Mouse (Mus musculus) stomach, embryonic 15.5 days (tissue): Measurements from ENCODE around the gene Dap3. TPM values are rescaled to one million over a fixed set of nuclear protein-coding genes. Genes with fewer than 3 reads are reported as not detected.
A peak's percentile ranks its signal among the peaks of the same experiment; 100 is the strongest.
"Not testable (repeated sequence)": the region's sequence is repeated elsewhere in the genome, so short reads cannot be mapped to it uniquely, and the experiment has no call there.

ENCODE experiments used
- ATAC-seq: fragments of 200-750 bp; cut with Nextera tagmentation; 2 replicates; pipeline ENCODE4 v1.8.0; 2017; ENCODE audit warnings: low read depth, moderate number of reproducible peaks, moderate TSS enrichment; ENCODE audit not compliant: insufficient read depth, low FRiP score
- H3K27ac ChIP-seq: fragments of 300-500 bp; sonication (generic); 2 replicates; pipeline ENCODE4 v1.5.1; 2015; ENCODE audit warnings: mild to moderate bottlenecking, inconsistent platforms
- H3K27me3 ChIP-seq: fragments of 300-500 bp; sonication (generic); replicated peaks from 2 replicates; pipeline ENCODE4 v1.6.1; 2015; ENCODE audit warnings: inconsistent platforms
- H3K36me3 ChIP-seq: fragments of 300-500 bp; sonication (generic); 2 replicates; pipeline ENCODE4 v1.6.1; 2015; ENCODE audit warnings: inconsistent platforms
- H3K4me1 ChIP-seq: fragments of 300-500 bp; sonication (generic); 2 replicates; pipeline ENCODE4 v1.6.1; 2015; ENCODE audit warnings: inconsistent platforms
- H3K4me2 ChIP-seq: fragments of 300-500 bp; sonication (generic); 2 replicates; pipeline ENCODE4 v1.6.1; 2015; ENCODE audit warnings: mild to moderate bottlenecking, inconsistent platforms
- H3K4me3 ChIP-seq: fragments of 300-500 bp; sonication (generic); replicated peaks from 2 replicates; pipeline ENCODE4 v1.5.1; 2015; ENCODE audit warnings: inconsistent platforms
- H3K9ac ChIP-seq: fragments of 300-500 bp; sonication (generic); 2 replicates; pipeline ENCODE4 v1.6.1; 2015; ENCODE audit warnings: inconsistent platforms
- H3K9me3 ChIP-seq: fragments of 300-500 bp; sonication (generic); 2 replicates; pipeline ENCODE4 v1.6.1; 2016; ENCODE audit warnings: inconsistent platforms
- WGBS: fragments of 180-500 bp; shearing (Covaris S2); methylation state at CpG from one replicate; pipeline ENCODE4 v1.1.7; 2015; 5-methylcytosine and 5-hydroxymethylcytosine counted together
- polyA plus RNA-seq: library from polyadenylated mRNA; unstranded; fragments of >200 nt; fragmentation: Nextera tagmentation; extraction: Ambion mirVana; gene quantifications from 2 replicates; pipeline ENCODE4 v1.2.1, GENCODE M21; 2015

The Dap3 gene
- polyA plus RNA-seq: 130 and 141 TPM in 2 replicates

DNA sequence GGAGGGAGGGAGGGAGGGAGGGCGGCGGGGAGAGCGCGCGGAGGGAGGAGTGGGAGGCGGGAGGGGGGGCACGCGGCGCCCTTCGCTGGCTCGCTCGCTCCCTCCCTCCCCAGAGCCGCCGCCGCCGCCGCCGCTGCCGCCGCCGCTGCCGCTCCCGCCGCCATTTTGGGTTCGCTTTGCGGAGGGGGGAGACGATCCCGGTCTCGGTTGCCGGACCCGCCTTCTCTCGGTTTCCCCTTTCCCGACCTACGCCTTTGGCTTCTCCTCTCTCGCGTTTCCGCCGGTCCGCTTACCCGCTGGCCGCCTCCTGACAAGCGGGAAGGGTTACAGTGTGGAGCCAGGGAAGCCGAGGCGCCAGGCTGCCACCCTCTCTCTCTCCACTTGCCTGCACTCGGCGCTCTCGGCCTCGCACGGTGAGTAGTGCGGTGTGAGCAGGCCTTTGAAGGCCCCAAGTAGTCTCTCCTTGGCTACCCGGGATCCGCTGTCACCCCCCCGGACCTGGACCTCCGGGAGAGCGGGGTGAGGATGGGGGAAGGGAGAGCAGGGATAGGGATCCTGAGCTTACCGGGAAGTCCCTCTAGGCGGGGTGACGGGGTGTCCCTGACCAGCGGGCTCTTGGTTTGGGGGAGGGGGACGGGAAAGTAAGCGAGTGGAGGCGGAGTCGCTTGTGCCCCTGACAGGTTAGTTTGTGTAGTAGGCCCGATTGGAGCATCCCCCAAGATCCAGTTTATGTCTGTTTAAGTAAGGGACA, at the start of gene Dap3, which contains the start of gene Ash1l:
TSS of gene Dap3 (minus strand) at position 606 of the 751 bp plus-strand sequence.
TSS of gene Ash1l (plus strand) at position 47 of the 751 bp plus-strand sequence.
- no peaks in the 10 kb centered on the region for H3K27me3 ChIP-seq
- no peaks in the 10 kb centered on the region for H3K36me3 ChIP-seq
- H3K9me3 ChIP-seq: no peaks in the 10 kb centered on the region
- peak within 1 kb of the TSS; percentile 100 for H3K27ac ChIP-seq
- H3K4me3 ChIP-seq: peak within 1 kb of the TSS; percentile 94
- peak; percentile 41 for ATAC-seq
- peak within 1 kb of the TSS; percentile 66 for H3K4me2 ChIP-seq
- H3K4me1 ChIP-seq: peaks cover 7% of the 10 kb centered on the region; the same call in 1 of the 2 replicates
- under 1% methylated on average over 39 of the region's 64 CpGs for WGBS
- peak within 1 kb of the TSS; percentile 98 for H3K9ac ChIP-seq

DNA sequence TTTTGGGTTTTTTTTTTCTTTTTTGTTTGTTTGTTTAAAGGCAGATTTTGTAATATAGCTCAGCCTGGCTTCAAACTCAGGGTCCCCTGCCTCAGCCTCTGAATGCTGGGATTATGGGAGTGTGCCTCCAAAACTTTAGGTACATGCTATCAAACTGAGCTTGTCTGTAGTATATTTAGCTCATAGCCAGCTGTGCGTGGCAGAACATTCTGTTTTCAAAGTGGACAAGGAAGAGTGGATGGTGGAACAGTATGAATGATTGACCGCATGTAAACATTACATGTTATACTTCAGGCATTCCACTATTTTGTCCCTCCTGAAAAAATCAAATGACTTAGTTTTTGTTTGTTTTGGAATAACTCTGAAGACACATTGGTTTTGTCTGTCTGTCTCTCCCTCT, 41.8 kb upstream of the Dap3 start:
- no peaks in the 10 kb centered on the region for H3K27me3 ChIP-seq
- H3K4me3 ChIP-seq: no peak overlapping the region
- H3K9ac ChIP-seq: no peak overlapping the region
- no peak overlapping the region for H3K4me2 ChIP-seq
- H3K9me3 ChIP-seq: no peaks in the 10 kb centered on the region
- H3K36me3 ChIP-seq: no peaks in the 10 kb centered on the region; the same call in 1 of the 2 replicates
- whole genome bisulfite sequencing: 82% methylated on average over 2 of the region's 2 CpGs
- H3K27ac ChIP-seq: no peak overlapping the region
- ATAC-seq: no peak
- H3K4me1 ChIP-seq: no peaks in the 10 kb centered on the region

DNA sequence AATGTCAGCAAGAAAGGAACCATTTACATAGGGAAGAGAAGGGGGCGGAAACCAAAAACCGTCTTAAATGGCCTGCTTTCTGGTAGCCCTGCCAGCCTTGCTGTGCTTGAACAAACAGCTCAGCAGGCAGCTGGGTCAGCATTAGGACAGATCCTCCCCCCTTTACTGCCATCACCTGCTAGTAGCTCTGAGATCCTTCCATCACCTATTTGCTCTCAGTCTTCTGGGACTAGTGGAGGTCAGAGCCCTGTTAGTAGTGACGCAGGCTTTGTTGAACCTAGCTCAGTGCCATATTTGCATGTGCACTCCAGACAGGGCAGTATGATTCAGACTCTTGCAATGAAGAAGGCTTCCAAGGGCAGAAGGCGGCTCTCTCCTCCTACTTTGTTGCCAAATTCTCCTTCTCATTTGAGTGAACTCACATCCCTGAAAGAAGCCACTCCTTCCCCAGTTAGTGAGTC, 33.0 kb upstream of the Dap3 start:
- ATAC-seq: no peak
- 67% methylated on average over 4 of the region's 4 CpGs for WGBS

DNA sequence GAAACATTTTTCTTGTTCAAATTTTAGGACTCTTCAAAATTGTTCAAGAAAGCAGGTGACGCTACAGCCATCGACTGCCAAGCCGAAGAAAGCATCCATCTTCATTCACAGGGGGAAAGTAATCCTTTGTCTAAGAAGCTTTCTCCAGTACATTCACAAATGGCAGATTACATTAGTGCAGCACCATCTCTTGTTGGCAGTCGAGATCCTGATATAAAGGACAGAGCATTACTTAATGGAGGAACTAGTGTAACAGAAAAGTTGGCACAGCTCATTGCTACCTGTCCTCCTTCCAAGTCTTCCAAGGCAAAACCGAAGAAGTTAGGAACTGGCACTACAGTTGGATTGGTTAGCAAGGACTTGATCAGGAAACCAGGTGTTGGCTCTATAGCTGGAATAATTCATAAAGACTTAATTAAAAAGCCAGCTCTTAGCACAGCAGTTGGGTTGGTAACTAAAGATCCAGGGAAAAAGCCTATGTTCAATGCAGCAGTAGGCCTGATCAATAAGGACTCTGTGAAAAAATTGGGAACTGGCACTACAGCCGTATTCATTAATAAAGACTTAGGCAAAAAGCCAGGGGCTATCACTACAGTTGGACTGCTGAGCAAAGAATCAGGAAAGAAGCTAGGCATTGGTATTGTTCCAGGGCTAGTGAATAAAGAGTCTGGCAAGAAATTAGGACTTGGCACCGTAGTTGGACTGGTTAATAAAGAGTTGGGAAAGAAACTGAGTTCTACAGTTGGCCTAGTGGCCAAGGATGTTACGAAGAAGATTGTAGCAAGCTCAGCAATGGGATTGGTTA, 30.4 kb upstream of the Dap3 start:
- WGBS: 94% methylated on average over 8 of the region's 8 CpGs
- H3K36me3 ChIP-seq: peaks cover 32% of the 10 kb centered on the region
- no peaks in the 10 kb centered on the region for H3K27me3 ChIP-seq
- H3K9me3 ChIP-seq: no peaks in the 10 kb centered on the region
- H3K4me2 ChIP-seq: no peak overlapping the region
- no peak for ATAC-seq
- no peak overlapping the region for H3K4me3 ChIP-seq
- no peaks in the 10 kb centered on the region for H3K4me1 ChIP-seq
- H3K27ac ChIP-seq: no peak overlapping the region
- H3K9ac ChIP-seq: no peak overlapping the region

More for the DNA sequence above, 33.0 kb upstream of the Dap3 start:
- Histone ChIP-seq H3K4me2 (no peak overlapping the region), H3K36me3 (peaks cover 32% of the 10 kb centered on the region), H3K4me1 (no peaks in the 10 kb centered on the region), H3K27ac (no peak overlapping the region), H3K9ac (no peak overlapping the region), H3K27me3 (no peaks in the 10 kb centered on the region), H3K9me3 (no peaks in the 10 kb centered on the region), H3K4me3 (no peak overlapping the region)

DNA sequence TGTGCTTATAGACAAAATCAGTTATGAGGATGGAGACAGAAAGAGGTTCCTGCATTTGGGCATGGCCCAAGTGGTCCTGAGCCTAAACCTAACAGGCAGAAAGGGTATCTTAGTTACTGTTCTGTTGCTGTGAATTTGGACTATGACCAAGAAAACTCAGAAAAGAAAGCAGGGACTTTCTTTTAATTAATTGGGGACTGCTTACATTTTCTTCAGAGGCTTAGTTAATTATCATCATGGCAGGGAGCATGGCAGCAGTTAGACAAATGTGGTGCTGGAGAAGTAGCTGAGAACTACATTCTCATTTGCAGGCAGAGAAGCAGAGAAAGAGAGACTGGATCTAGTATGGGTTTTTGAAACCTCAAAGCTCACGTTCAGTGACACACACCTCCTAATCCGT, 24.0 kb upstream of the Dap3 start:
- H3K4me2 ChIP-seq: no peak overlapping the region
- no peaks in the 10 kb centered on the region for H3K4me1 ChIP-seq
- ATAC-seq: no peak
- no peak overlapping the region for H3K4me3 ChIP-seq
- WGBS: 86% methylated on average over 2 of the region's 2 CpGs
- no peak overlapping the region for H3K27ac ChIP-seq
- H3K9me3 ChIP-seq: no peaks in the 10 kb centered on the region
- H3K36me3 ChIP-seq: no peaks in the 10 kb centered on the region; the same call in 1 of the 2 replicates
- H3K9ac ChIP-seq: no peak overlapping the region
- H3K27me3 ChIP-seq: no peaks in the 10 kb centered on the region

DNA sequence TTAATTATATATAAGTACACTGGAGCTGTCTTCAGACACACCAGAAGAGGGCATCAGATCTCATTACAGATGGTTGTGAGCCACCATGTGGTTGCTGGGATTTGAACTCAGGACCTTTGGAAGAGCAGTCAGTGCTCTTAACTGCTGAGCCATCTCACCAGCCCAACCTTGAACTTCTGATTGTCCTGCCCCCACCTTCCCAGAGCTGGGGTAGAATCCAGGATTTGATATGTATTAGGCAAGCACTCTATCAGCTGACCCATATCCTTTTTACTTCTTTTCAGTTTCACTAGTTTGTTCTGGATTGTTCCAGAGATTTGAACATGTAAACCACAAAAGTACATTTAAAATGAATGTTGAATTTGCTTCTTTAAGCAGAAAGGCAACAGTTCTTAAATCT, 12.2 kb upstream of the Dap3 start:
- not testable (repeated sequence) for H3K9ac ChIP-seq, H3K4me2 ChIP-seq, ATAC-seq, H3K9me3 ChIP-seq, H3K27me3 ChIP-seq, H3K36me3 ChIP-seq, H3K4me3 ChIP-seq, H3K4me1 ChIP-seq, H3K27ac ChIP-seq

DNA sequence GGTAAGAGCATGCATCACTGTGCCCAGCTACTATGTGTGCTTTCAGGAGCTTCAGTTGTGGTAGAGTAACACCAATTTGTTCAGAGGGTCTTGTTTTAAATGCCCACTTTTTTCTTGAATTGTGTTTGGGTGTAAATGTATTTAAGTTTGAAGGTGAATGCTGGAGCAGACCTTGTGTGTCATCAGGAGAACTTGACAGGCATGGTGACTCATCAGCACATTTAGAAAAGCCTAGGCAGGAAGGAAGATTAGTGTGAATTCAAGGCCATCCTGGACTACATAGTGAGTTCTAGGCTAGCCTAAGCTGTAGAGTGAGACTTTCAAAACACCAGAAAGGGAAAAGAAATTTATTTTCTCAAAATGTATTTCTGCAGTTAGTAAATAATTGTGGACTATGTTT, 2.8 kb upstream of the Dap3 start:
- Histone ChIP-seq H3K9me3 (no peaks in the 10 kb centered on the region), H3K27me3 (no peaks in the 10 kb centered on the region), H3K4me2 (no peak overlapping the region), H3K9ac (no peak overlapping the region), H3K27ac (no peak overlapping the region), H3K36me3 (no peaks in the 10 kb centered on the region), H3K4me1 (no peaks in the 10 kb centered on the region), H3K4me3 (no peak overlapping the region)
- ATAC-seq: no peak

DNA sequence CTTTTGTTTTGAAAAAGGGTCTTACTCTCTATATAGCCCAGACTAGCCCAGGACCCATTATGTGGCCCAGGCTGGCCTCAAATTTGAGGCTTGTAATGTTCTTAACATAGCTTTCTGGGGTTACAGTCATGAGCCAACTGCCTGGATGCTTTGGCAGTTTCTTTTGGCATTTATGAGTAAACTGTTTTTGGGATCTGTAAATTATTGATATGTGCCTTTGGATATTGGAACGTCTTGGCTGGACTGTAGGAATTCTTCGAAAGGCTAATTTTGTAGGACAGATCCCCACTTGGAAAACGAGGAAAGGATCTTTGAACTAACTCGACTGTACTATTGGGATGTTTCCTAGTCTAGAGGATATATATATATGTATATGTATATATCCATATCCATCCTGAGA, 2.3 kb upstream of the Dap3 start:
- 75% methylated on average over 4 of the region's 4 CpGs for WGBS
- Histone ChIP-seq H3K36me3 (no peaks in the 10 kb centered on the region), H3K9me3 (no peaks in the 10 kb centered on the region), H3K4me2 (no peak overlapping the region), H3K4me1 (0 out of 2 replicates have a peak, but pooled peaks cover 3% of the 10 kb centered on the region), H3K27ac (no peak overlapping the region), H3K9ac (no peak overlapping the region), H3K4me3 (no peak overlapping the region), H3K27me3 (no peaks in the 10 kb centered on the region)
- ATAC-seq: no peak

DNA sequence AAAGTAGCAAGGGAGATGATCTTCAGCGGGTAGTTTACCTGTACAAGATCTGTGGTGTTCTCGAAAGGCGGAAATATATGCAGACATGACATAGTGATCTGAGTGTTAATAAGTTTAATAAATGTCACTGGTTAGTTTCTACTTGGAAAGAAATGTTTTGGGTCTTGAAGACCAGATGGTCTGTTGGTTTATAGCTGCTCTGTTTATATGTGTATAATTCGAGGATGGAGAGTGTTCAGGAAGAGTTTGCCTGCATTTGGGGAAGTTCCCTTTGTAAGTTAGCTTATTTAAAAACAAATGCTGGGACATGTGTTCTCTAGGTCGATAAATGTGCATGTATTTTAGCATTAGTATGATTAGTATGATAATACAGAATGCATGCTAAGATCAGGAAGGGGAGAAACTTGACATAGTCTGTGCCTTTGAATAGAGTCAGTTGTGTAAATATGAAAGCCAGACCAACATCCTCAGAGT, 383 bp upstream of the Dap3 start:
- Histone ChIP-seq H3K9ac (peak overlapping the region; percentile 98), H3K27ac (peak overlapping the region; percentile 100), H3K9me3 (no peaks in the 10 kb centered on the region), H3K4me2 (peak overlapping the region; percentile 66), H3K4me1 (peaks cover 7% of the 10 kb centered on the region; the same call in 1 of the 2 replicates), H3K4me3 (peak overlapping the region; percentile 94), H3K36me3 (no peaks in the 10 kb centered on the region), H3K27me3 (no peaks in the 10 kb centered on the region)
- under 1% methylated on average over 5 of the region's 5 CpGs for WGBS
- ATAC-seq: no peak

DNA sequence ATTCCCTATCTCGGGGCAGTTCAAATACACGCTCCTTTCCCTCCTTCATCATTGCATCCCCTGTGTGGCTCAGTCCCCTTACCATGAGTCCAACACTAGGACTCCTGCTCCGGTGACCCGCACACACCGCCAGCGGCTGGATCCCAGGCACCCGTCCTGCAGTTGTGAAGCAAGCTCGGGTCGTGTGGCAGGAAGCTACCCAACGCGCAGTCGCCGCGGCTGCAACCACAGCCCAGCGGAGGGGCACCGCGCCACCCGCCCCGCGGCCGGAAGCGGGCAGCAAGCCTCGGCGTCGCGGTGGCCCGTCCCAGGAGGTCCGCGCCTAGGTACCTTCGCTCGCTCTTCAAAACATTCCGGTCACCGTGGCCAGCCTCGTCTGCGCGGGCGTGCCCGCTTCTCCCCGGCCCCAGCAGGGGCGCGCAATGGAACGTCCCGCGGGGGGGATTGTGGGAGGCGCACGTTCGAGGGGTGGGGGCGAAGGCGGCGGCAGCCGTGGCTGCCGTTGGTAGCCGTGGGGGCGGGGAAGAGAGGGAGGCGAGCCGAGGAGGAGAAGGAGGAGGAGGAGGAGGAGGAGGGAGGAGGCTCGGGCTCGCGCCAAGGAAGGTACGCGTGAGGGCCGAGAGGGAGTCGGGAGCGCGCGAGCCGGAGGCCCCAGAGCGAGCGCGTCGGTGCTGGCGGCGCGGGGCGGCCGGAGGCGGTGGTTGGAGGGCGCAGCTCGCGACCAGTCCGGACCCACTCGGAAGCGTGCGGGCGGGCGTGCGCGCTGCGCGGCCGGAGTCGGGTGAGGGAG, 1.0 kb downstream of the Dap3 start:
- Histone ChIP-seq H3K36me3 (no peaks in the 10 kb centered on the region), H3K4me1 (peaks cover 7% of the 10 kb centered on the region; the same call in 1 of the 2 replicates), H3K9ac (peak overlapping the region; percentile 98), H3K9me3 (no peaks in the 10 kb centered on the region), H3K4me3 (peak overlapping the region; percentile 94), H3K27ac (peak overlapping the region; percentile 100), H3K27me3 (no peaks in the 10 kb centered on the region), H3K4me2 (peak overlapping the region; percentile 62)
- WGBS: under 1% methylated on average over 71 of the region's 92 CpGs
- ATAC-seq: peak; percentile 89

DNA sequence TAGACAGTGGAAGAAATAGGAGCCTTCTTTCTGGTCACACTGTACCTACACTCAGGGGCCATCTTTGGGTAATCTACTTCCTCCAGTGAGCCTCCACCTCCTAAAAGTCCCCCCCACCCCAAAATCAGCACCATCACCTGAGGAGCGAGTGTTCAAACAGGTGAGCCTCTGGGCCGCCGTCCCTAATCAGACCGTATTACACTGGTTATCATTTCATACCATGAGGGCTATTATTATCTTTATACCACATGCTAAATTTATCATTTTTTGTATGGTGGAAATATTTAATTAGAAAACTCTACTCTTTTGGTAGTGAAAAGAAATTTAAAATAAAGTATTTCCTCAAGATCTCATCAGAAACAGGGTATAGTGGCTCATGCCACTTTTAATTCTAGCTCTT, 6.9 kb downstream of the Dap3 start:
- Histone ChIP-seq H3K27me3 (no peaks in the 10 kb centered on the region), H3K9me3 (no peaks in the 10 kb centered on the region), H3K4me3 (no peak overlapping the region), H3K36me3 (peaks cover 21% of the 10 kb centered on the region), H3K4me1 (peaks cover 7% of the 10 kb centered on the region; the same call in 1 of the 2 replicates), H3K27ac (no peak overlapping the region), H3K4me2 (no peak overlapping the region), H3K9ac (no peak overlapping the region)
- no peak for ATAC-seq
- 84% methylated on average over 4 of the region's 4 CpGs for WGBS
